Mouse (Mus musculus) hindbrain, embryonic 15.5 days (tissue): ENCODE measurements around the gene Gbx2. TPM values are rescaled to one million over a fixed set of nuclear protein-coding genes. Genes with fewer than 3 reads are reported as not detected.

ENCODE experiments used
- ATAC-seq: fragments of 200-750 bp; cut with Nextera tagmentation; 2 replicates; pipeline ENCODE4 v1.8.0; 2017; ENCODE audit warnings: low read depth, moderate number of reproducible peaks, moderate TSS enrichment; ENCODE audit not compliant: low FRiP score
- H3K27ac ChIP-seq: fragments of 300-500 bp; sonication (generic); replicated peaks from 2 replicates; pipeline ENCODE4 v1.5.1; 2015; ENCODE audit warnings: mild to moderate bottlenecking, inconsistent platforms
- H3K27me3 ChIP-seq: fragments of 300-500 bp; sonication (generic); 2 replicates; pipeline ENCODE4 v1.6.1; 2015; ENCODE audit warnings: control low read depth, inconsistent platforms
- H3K36me3 ChIP-seq: fragments of 300-500 bp; sonication (generic); 2 replicates; pipeline ENCODE4 v1.6.1; 2015; ENCODE audit warnings: control low read depth, inconsistent platforms
- H3K4me1 ChIP-seq: fragments of 300-500 bp; sonication (generic); replicated peaks from 2 replicates; pipeline ENCODE4 v1.6.1; 2015; ENCODE audit warnings: control low read depth, inconsistent platforms
- H3K4me2 ChIP-seq: fragments of 300-500 bp; sonication (generic); 2 replicates; pipeline ENCODE4 v1.6.1; 2015; ENCODE audit warnings: moderate library complexity, mild to moderate bottlenecking, inconsistent platforms
- H3K4me3 ChIP-seq: fragments of 300-500 bp; sonication (generic); 2 replicates; pipeline ENCODE4 v1.5.1; 2015; ENCODE audit warnings: mild to moderate bottlenecking, inconsistent platforms
- H3K9ac ChIP-seq: fragments of 300-500 bp; sonication (generic); 2 replicates; pipeline ENCODE4 v1.6.1; 2015; ENCODE audit warnings: inconsistent platforms
- H3K9me3 ChIP-seq: fragments of 300-500 bp; sonication (generic); 2 replicates; pipeline ENCODE4 v1.6.1; 2016; ENCODE audit warnings: control low read depth, inconsistent platforms
- WGBS: fragments of 180-500 bp; shearing (Covaris S2); methylation state at CpG from one replicate; pipeline ENCODE4 v1.1.7; 2015; 5-methylcytosine and 5-hydroxymethylcytosine counted together
- polyA plus RNA-seq: library from polyadenylated mRNA; unstranded; fragments of >200 nt; fragmentation: Nextera tagmentation; extraction: Ambion mirVana; gene quantifications from 2 replicates; pipeline ENCODE4 v1.2.1, GENCODE M21; 2015

Gene Gbx2
- polyA plus RNA-seq, result 38.3 and 42.6 TPM in 2 replicates

- Histone ChIP-seq H3K27me3 (peaks cover 76% of the 10 kb centered on the region), H3K27ac (peak within 1 kb of the TSS; percentile 70), H3K36me3 (no peaks in the 10 kb centered on the region), H3K9me3 (no peaks in the 10 kb centered on the region), H3K4me1 (peaks cover 51% of the 10 kb centered on the region), H3K9ac (peak within 1 kb of the TSS; percentile 58), H3K4me3 (peak within 1 kb of the TSS; percentile 50), H3K4me2 (peak within 1 kb of the TSS; percentile 67)
- peak; percentile 80 for ATAC-seq
- WGBS, result 0% methylated on average over 33 of the region's 33 CpGs
These were observed at the start of gene Gbx2 for GRCm38 (mm10) chr1:89931120-89931519. Gene Gbx2, minus strand, starts transcription at chr1:89931179.

- H3K4me2 ChIP-seq, result no peak overlapping the region
- no peaks in the 10 kb centered on the region for H3K4me1 ChIP-seq
- WGBS, result 93% methylated on average over 8 of the region's 8 CpGs
- H3K27me3 ChIP-seq, result 0 out of 2 replicates have a peak, but pooled peaks cover 2% of the 10 kb centered on the region
- no peaks in the 10 kb centered on the region for H3K36me3 ChIP-seq
- no peak overlapping the region for H3K9ac ChIP-seq
- H3K9me3 ChIP-seq, result no peaks in the 10 kb centered on the region
- no peak for ATAC-seq
- no peak overlapping the region for H3K4me3 ChIP-seq
- H3K27ac ChIP-seq, result no peak overlapping the region
These were observed 46.3 kb upstream of the Gbx2 start for GRCm38 (mm10) chr1:89977261-89977660.

- Histone ChIP-seq H3K4me2 (no peak overlapping the region), H3K4me3 (no peak overlapping the region), H3K27me3 (0 out of 2 replicates have a peak, but pooled peaks cover 2% of the 10 kb centered on the region), H3K36me3 (no peaks in the 10 kb centered on the region), H3K9ac (no peak overlapping the region), H3K4me1 (no peaks in the 10 kb centered on the region), H3K9me3 (no peaks in the 10 kb centered on the region), H3K27ac (no peak overlapping the region)
- ATAC-seq, result no peak
- 76% methylated on average over 8 of the region's 8 CpGs for WGBS
These were observed 45.4 kb upstream of the Gbx2 start for GRCm38 (mm10) chr1:89976411-89976810.

GRCm38 (mm10) chr1:89974541-89974940 is 43.6 kb upstream of the Gbx2 start:
- Histone ChIP-seq H3K4me1 (no peaks in the 10 kb centered on the region), H3K9me3 (no peaks in the 10 kb centered on the region), H3K27ac (no peak overlapping the region), H3K4me3 (no peak overlapping the region), H3K27me3 (peaks cover 10% of the 10 kb centered on the region), H3K9ac (no peak overlapping the region), H3K36me3 (no peaks in the 10 kb centered on the region), H3K4me2 (no peak overlapping the region)
- WGBS, result 80% methylated on average over 8 of the region's 8 CpGs
- ATAC-seq, result no peak

GRCm38 (mm10) chr1:89971848-89972247 is 40.9 kb upstream of the Gbx2 start:
- ATAC-seq, result no peak

GRCm38 (mm10) chr1:89969714-89970110 is 38.7 kb upstream of the Gbx2 start:
- Histone ChIP-seq H3K9ac (no peak overlapping the region), H3K36me3 (no peaks in the 10 kb centered on the region), H3K4me2 (no peak overlapping the region), H3K4me3 (no peak overlapping the region), H3K4me1 (peaks cover 19% of the 10 kb centered on the region), H3K27me3 (peaks cover 16% of the 10 kb centered on the region), H3K9me3 (no peaks in the 10 kb centered on the region), H3K27ac (no peak overlapping the region)
- 93% methylated on average over 4 of the region's 4 CpGs for WGBS
- no peak for ATAC-seq

More at GRCm38 (mm10) chr1:89971848-89972247, 40.9 kb upstream of the Gbx2 start:
- no peak overlapping the region for H3K9ac ChIP-seq
- H3K27me3 ChIP-seq, result peaks cover 16% of the 10 kb centered on the region
- no peak overlapping the region for H3K27ac ChIP-seq
- no peaks in the 10 kb centered on the region for H3K36me3 ChIP-seq
- 69% methylated on average over 8 of the region's 8 CpGs for WGBS
- H3K4me1 ChIP-seq, result peaks cover 17% of the 10 kb centered on the region
- H3K4me3 ChIP-seq, result no peak overlapping the region
- H3K9me3 ChIP-seq, result no peaks in the 10 kb centered on the region
- H3K4me2 ChIP-seq, result no peak overlapping the region

- Histone ChIP-seq H3K4me3 (peak overlapping the region; percentile 63), H3K9me3 (no peaks in the 10 kb centered on the region), H3K27me3 (peaks cover 16% of the 10 kb centered on the region), H3K4me1 (peaks cover 24% of the 10 kb centered on the region), H3K9ac (no peak overlapping the region; the same call in 1 of the 2 replicates), H3K4me2 (peak overlapping the region; percentile 97), H3K27ac (no peak overlapping the region), H3K36me3 (no peaks in the 10 kb centered on the region)
- WGBS, result 59% methylated on average over 10 of the region's 10 CpGs
- peak; percentile 17; the same call in 1 of the 2 replicates for ATAC-seq
These were observed 38.2 kb upstream of the Gbx2 start for GRCm38 (mm10) chr1:89969072-89969713.

GRCm38 (mm10) chr1:89968111-89968851 is 37.3 kb upstream of the Gbx2 start:
- Histone ChIP-seq H3K4me3 (peak overlapping the region; percentile 63), H3K4me2 (peak overlapping the region; percentile 97), H3K9me3 (no peaks in the 10 kb centered on the region), H3K27me3 (peaks cover 16% of the 10 kb centered on the region), H3K9ac (peak overlapping the region; percentile 71), H3K4me1 (peaks cover 24% of the 10 kb centered on the region), H3K36me3 (no peaks in the 10 kb centered on the region), H3K27ac (peak overlapping the region; percentile 79)
- under 1% methylated on average over 78 of the region's 95 CpGs for WGBS
- ATAC-seq, result peak; percentile 67

GRCm38 (mm10) chr1:89967585-89967984 is 36.6 kb upstream of the Gbx2 start:
- H3K36me3 ChIP-seq, result no peaks in the 10 kb centered on the region
- no peak overlapping the region; the same call in 1 of the 2 replicates for H3K9ac ChIP-seq
- 21% methylated on average over 9 of the region's 9 CpGs for WGBS
- peak overlapping the region; percentile 79; the same call in 1 of the 2 replicates for H3K27ac ChIP-seq
- peak overlapping the region; percentile 97 for H3K4me2 ChIP-seq
- peaks cover 30% of the 10 kb centered on the region for H3K4me1 ChIP-seq
- H3K4me3 ChIP-seq, result peak overlapping the region; percentile 63
- no peaks in the 10 kb centered on the region for H3K9me3 ChIP-seq
- H3K27me3 ChIP-seq, result peaks cover 16% of the 10 kb centered on the region
- no peak for ATAC-seq

- H3K4me3 ChIP-seq, result no peak overlapping the region
- H3K4me1 ChIP-seq, result peaks cover 38% of the 10 kb centered on the region
- 21% methylated on average over 12 of the region's 12 CpGs for WGBS
- no peak overlapping the region for H3K4me2 ChIP-seq
- no peaks in the 10 kb centered on the region for H3K9me3 ChIP-seq
- no peaks in the 10 kb centered on the region for H3K36me3 ChIP-seq
- H3K9ac ChIP-seq, result no peak overlapping the region
- H3K27ac ChIP-seq, result no peak overlapping the region
- peaks cover 17% of the 10 kb centered on the region for H3K27me3 ChIP-seq
- ATAC-seq, result no peak
These were observed 33.4 kb upstream of the Gbx2 start for GRCm38 (mm10) chr1:89964426-89964825.

GRCm38 (mm10) chr1:89963296-89963695 is 32.3 kb upstream of the Gbx2 start:
- no peaks in the 10 kb centered on the region for H3K36me3 ChIP-seq
- no peak overlapping the region for H3K9ac ChIP-seq
- H3K4me2 ChIP-seq, result no peak overlapping the region
- peaks cover 14% of the 10 kb centered on the region; the same call in 1 of the 2 replicates for H3K27me3 ChIP-seq
- WGBS, result 91% methylated on average over 2 of the region's 2 CpGs
- H3K27ac ChIP-seq, result 0 out of 2 replicates have a peak overlapping the region, but pooled peaks have one; percentile 49
- peaks cover 28% of the 10 kb centered on the region for H3K4me1 ChIP-seq
- no peak overlapping the region for H3K4me3 ChIP-seq
- no peak for ATAC-seq
- no peaks in the 10 kb centered on the region for H3K9me3 ChIP-seq

GRCm38 (mm10) chr1:89962092-89962491 is 31.1 kb upstream of the Gbx2 start:
- WGBS, result 9% methylated on average over 13 of the region's 13 CpGs
- H3K27me3 ChIP-seq, result peaks cover 12% of the 10 kb centered on the region
- no peaks in the 10 kb centered on the region for H3K9me3 ChIP-seq
- H3K27ac ChIP-seq, result 0 out of 2 replicates have a peak overlapping the region, but pooled peaks have one; percentile 49
- H3K36me3 ChIP-seq, result no peaks in the 10 kb centered on the region
- H3K4me2 ChIP-seq, result peak overlapping the region; percentile 36
- peak; percentile 62; the same call in 1 of the 2 replicates for ATAC-seq
- peaks cover 20% of the 10 kb centered on the region for H3K4me1 ChIP-seq
- no peak overlapping the region for H3K4me3 ChIP-seq
- no peak overlapping the region for H3K9ac ChIP-seq
